33 mouse cellular contexts compared by ENCODE assay signal in the genomic region with DNA sequence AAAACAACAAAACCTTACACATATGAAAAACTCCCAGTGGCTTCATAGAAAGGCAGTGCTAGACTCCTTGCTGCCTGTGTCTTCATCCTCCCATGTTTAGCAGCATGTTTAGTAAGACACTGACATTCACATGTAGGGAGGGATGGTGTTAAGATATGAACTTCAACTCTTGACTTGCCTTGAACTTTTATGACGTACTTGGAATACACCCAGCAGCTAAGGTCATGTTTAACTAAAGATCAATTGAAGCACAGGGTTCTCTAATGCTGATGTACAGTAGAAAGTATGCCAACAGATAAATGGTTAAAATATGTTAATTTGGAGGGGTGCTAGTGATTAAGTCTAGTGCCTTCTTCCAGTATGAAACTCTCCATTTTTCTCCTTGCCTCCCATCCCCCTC. TPM values are rescaled to one million over a fixed set of nuclear protein-coding genes. Genes with fewer than 3 reads are reported as not detected.
"Had no signal": no experiment of that assay in that cellular context is flagged by ENCODE, and none has a peak within 500 bp of the region (broad histone marks: within the 10 kb centered on the region; RNA-seq: fewer than 3 reads in every experiment).

No protein-coding gene starts in this region.

- H3K36me3 ChIP-seq: heart, embryonic 10.5 days; heart, embryonic 12.5 days; heart, embryonic 13.5 days; heart, embryonic 15.5 days; hindbrain, embryonic 10.5 days; hindbrain, embryonic 12.5 days; hindbrain, embryonic 13.5 days; hindbrain, embryonic 15.5 days; intestine, embryonic 15.5 days; kidney, embryonic 15.5 days had no signal

- DNase-seq: heart, postnatal 10 days; heart, postnatal 14 days; heart, postnatal 36 days; heart, postnatal 4 days; kidney, adult 11 months; kidney, adult 18-20 months; kidney, adult 2 months; kidney, adult 8-10 months; kidney, adult 9 months; kidney, postnatal 10 days; kidney, postnatal 14 days; kidney, postnatal 25 days; kidney, postnatal 36 days; kidney, postnatal 4 days; layer of hippocampus, adult 9-11 months; layer of hippocampus, postnatal 36 days had no signal

- H3K27ac ChIP-seq: heart, embryonic 10.5 days; heart, embryonic 13.5 days; heart, embryonic 15.5 days; hindbrain, embryonic 10.5 days; hindbrain, embryonic 12.5 days; hindbrain, embryonic 13.5 days; hindbrain, embryonic 14.5 days; hindbrain, embryonic 15.5 days; hindbrain, postnatal 0 days; intestine, embryonic 15.5 days; kidney, embryonic 15.5 days; kidney, postnatal 0 days; layer of hippocampus, adult 2 months had no signal

- H3K9ac ChIP-seq: heart, embryonic 12.5 days; heart, embryonic 13.5 days; heart, embryonic 15.5 days; hindbrain, embryonic 12.5 days; hindbrain, embryonic 13.5 days; hindbrain, embryonic 14.5 days; hindbrain, embryonic 15.5 days; intestine, embryonic 15.5 days; kidney, embryonic 15.5 days had no signal

- H3K27me3 ChIP-seq: hindbrain, embryonic 15.5 days had no signal

- H3K4me3 ChIP-seq: heart, embryonic 10.5 days; heart, embryonic 12.5 days; heart, embryonic 13.5 days; heart, embryonic 15.5 days; hindbrain, embryonic 10.5 days; hindbrain, embryonic 12.5 days; hindbrain, embryonic 13.5 days; hindbrain, embryonic 15.5 days; intestine, embryonic 15.5 days; kidney, embryonic 15.5 days; layer of hippocampus, adult 2 months had no signal

RNA-seq across cellular contexts. Expression of a gene that starts 4.1 kb away (rescaled TPM):
- total RNA-seq: hematopoietic stem cell, adult 5-6 weeks had no signal
- polyA plus RNA-seq: heart, embryonic 14.5 days; inflammation-experienced regulatory T-cells, adult 6 months had no signal
